Mouse (Mus musculus) left cerebral cortex, postnatal 4 days (tissue): Measurements from ENCODE around the gene Srbd1. TPM values are rescaled to one million over a fixed set of nuclear protein-coding genes. Genes with fewer than 3 reads are reported as not detected.

ENCODE experiments used
- DNase-seq: peaks from one replicate; pipeline ENCODE4 v3.0.0-alpha.2; 2022
- intact Hi-C: fragments of 180-260 bp; cut with DNase I; formaldehyde crosslinking; loops from one replicate; pipeline ENCODE4 v1.15.1; 2025
- total RNA-seq, 2 experiments: library from RNA; stranded (reverse); gene quantifications; 2 replicates each; pipeline ENCODE4 v1.2.3; 2021

Gene Srbd1
- total RNA-seq, 2 experiments from 2014 or later, result 23.9 to 24.4 TPM

DNA sequence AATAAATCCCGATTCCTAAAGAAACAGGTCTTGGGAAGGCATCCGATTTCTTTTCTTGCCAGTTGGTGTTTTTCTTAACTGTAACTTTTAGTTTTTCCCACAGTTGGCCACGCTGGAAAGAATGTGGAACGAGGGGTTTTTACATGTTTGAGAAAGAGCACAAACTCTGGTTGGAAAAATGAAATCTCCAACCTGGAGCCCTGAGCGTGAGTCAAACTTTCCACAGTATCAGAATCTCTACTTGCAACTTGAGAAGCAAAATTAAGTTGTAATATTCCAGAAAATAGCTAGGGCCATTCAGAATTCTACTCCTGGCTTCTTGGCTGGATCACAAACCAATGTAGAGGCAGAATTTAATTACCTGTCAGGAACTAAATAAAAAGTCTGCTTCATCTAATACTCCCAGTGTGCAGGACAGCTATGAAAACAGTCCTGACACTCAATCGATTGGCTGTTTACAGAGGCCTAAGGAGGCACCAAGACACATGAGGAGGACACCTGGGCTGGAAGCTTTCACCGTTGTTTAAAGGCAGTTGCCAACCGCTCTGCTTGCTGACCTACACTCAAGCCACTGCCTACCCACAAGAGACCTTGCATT lies 203.7 kb downstream of the Srbd1 start:
- no peak for DNase-seq
- intact Hi-C loops, result no loop called here

DNA sequence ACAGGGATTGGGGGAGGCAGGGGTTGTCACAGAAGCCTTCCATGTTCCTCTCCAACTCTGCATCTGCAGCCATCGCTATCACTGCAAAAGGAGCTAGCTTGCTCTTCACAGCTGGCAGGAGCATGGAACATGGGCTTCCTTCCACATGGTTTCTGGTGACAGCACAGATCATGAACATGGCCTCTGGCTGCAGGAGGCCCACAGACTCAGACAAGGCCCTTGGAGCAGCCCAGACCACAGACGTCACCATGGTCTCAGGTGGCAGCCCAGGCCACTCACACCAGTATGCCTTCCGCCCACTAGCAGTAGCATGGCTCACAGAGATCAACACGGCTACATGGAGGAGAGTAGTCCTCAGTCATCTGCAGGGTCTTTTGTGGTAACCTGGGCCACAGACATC lies 207.8 kb downstream of the Srbd1 start:
- no peak for DNase-seq
- intact Hi-C loops, result no loop called here

DNA sequence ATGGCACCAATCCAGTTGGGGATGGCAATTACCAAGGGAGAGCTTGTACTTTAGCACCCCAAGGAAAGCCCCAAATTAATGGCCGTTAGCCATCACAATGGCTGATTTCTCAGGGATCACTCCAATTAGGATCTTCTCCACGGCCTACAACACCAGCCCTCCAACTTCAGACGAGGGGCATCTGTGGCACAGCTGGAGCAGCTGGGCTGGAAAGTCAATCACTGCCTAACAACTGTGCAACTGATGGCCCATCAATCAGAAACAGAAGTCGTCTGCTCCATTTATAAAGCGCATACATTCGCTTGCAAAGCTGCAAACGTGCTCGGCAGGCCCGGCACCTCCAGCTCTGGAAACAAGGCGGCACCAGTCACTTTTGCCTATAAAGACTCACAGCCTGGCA lies 209.7 kb downstream of the Srbd1 start:
- intact Hi-C loops, result no loop called here
- no peak for DNase-seq

Other genes starting within 250 kb of the Srbd1 start
- 100 to 1,000 TPM; 253 to 257 TPM for gene Prkce, start 22.6 kb upstream of the Srbd1 start, total RNA-seq